Comparison of ENCODE assay signal across 10 mouse cellular contexts in genomic region chr16:94497911-94498310, GRCm38 (mm10). TPM values are rescaled to one million over a fixed set of nuclear protein-coding genes. Genes with fewer than 3 reads are reported as not detected.
DNase-seq lines count a peak whose midpoint lies in the region; ATAC-seq and TF ChIP-seq lines count a peak whose summit lies in the region.
"Had no signal": no experiment of that assay in that cellular context is flagged by ENCODE, and none has a peak within 500 bp of the region (broad histone marks: within the 10 kb centered on the region; RNA-seq: fewer than 3 reads in every experiment).

No protein-coding gene starts in this region.

- no peak overlapping the region for H3K4me2 ChIP-seq in heart, embryonic 14.5 days (ENCODE audit: low read length)
- H3K4me2 ChIP-seq: embryonic facial prominence, embryonic 13.5 days; neural tube, embryonic 13.5 days had no signal

- WGBS in spleen, adult 2 months = 49% methylated on average over 5 of the region's 5 CpGs
- WGBS in heart, embryonic 14.5 days = 57% methylated on average over 5 of the region's 5 CpGs

- H3K27me3 ChIP-seq in spleen, adult 2 months (ENCODE audit: control insufficient read depth, insufficient read depth, low read length) = no peaks in the 10 kb centered on the region
- no peaks in the 10 kb centered on the region for H3K27me3 ChIP-seq in heart, embryonic 14.5 days (ENCODE audit: control insufficient read depth, insufficient read depth, low read length)
- H3K27me3 ChIP-seq: embryonic facial prominence, embryonic 13.5 days; neural tube, embryonic 13.5 days had no signal

- peak; percentile 53; the same call in 1 of the 2 replicates for ATAC-seq in heart, embryonic 14.5 days (ENCODE audit: insufficient number of reproducible peaks, insufficient read depth, low FRiP score, low read depth)
- ATAC-seq in megakaryocyte progenitor cell, adult 5-6 weeks (replicated peaks; ENCODE audit: poor library complexity) = peak; percentile 74

- TF ChIP-seq CTCF in spleen, adult 2 months (IDR thresholded peaks at IDR 0.05; ENCODE audit: extremely low read depth, insufficient read depth, insufficient read length, insufficient replicate concordance) = no peak

- no peak overlapping the region for H3K9ac ChIP-seq in heart, embryonic 14.5 days (ENCODE audit: low read length)
- H3K9ac ChIP-seq: embryonic facial prominence, embryonic 13.5 days; neural tube, embryonic 13.5 days had no signal

- 0 out of 2 replicates have a peak overlapping the region, but pooled peaks have one; percentile 16 for H3K27ac ChIP-seq in spleen, adult 2 months (ENCODE audit: insufficient read depth, low read length)
- H3K27ac ChIP-seq in heart, embryonic 14.5 days (replicated peaks in 1 of 2; ENCODE audit: control insufficient read depth in 1 of 2, insufficient read depth in 1 of 2, low read depth in 2 of 2, low read length in 2 of 2) = 0 out of 4 replicates have a peak overlapping the region, but pooled peaks have one; percentile 31 to 37
- H3K27ac ChIP-seq: embryonic facial prominence, embryonic 13.5 days; neural tube, embryonic 13.5 days had no signal

- DNase-seq in spleen, adult 2 months (ENCODE audit: low read depth in 1 of 2, low spot score in 2 of 2) = no peak
- no peak for DNase-seq in spleen, adult 12 weeks (ENCODE audit: low spot score)
- DNase-seq in cerebellum, postnatal 10 days = peak; percentile 17 to 52
- peak; percentile 48 to 67 for DNase-seq in left cerebral cortex, adult 18-20 months (ENCODE audit: low spot score in 2 of 2)
- DNase-seq in embryo, embryonic 9.5 days (ENCODE audit: extremely low spot score) = no peak
- DNase-seq in MN1 (ENCODE audit: low spot score) = no peak

- H3K36me3 ChIP-seq in spleen, adult 2 months (ENCODE audit: control insufficient read depth, insufficient read depth, low read length) = peaks cover 29% of the 10 kb centered on the region
- peaks cover 71% of the 10 kb centered on the region for H3K36me3 ChIP-seq in heart, embryonic 14.5 days (ENCODE audit: control insufficient read depth, insufficient read depth, low read length)

- H3K9me3 ChIP-seq in heart, embryonic 14.5 days (ENCODE audit: control insufficient read depth, low read length) = no peaks in the 10 kb centered on the region
- H3K9me3 ChIP-seq: embryonic facial prominence, embryonic 13.5 days; neural tube, embryonic 13.5 days had no signal

- no peaks in the 10 kb centered on the region for H3K4me1 ChIP-seq in spleen, adult 2 months (ENCODE audit: control insufficient read depth, insufficient read depth, insufficient read length)
- H3K4me1 ChIP-seq in heart, embryonic 14.5 days (ENCODE audit: control insufficient read depth in 2 of 2, insufficient read depth in 2 of 2, low read length in 2 of 2) = peaks cover 3 to 6% of the 10 kb centered on the region in 2 experiments; a peak in 1 of 4 replicates
- H3K4me1 ChIP-seq: embryonic facial prominence, embryonic 13.5 days; neural tube, embryonic 13.5 days had no signal

- H3K4me3 ChIP-seq in spleen, adult 2 months (ENCODE audit: extremely low read depth, insufficient read depth, insufficient read length) = no peak overlapping the region
- no peak overlapping the region for H3K4me3 ChIP-seq in heart, embryonic 14.5 days (ENCODE audit: control insufficient read depth in 1 of 2, insufficient read depth in 1 of 2, low read depth in 1 of 2, low read length in 2 of 2)
- H3K4me3 ChIP-seq: embryonic facial prominence, embryonic 13.5 days; neural tube, embryonic 13.5 days had no signal

- TF ChIP-seq POLR2A in spleen, adult 2 months (IDR thresholded peaks at IDR 0.05; ENCODE audit: low read depth, low read length) = no peak

RNA-seq across cellular contexts. Expression of gene Vps26c, which starts 28.7 kb away (rescaled TPM):
- polyA plus RNA-seq in spleen, adult 2 months (2012; rRNA removed) = 21.4 and 22.3 TPM in 2 replicates
- 49.4 and 56.3 TPM in 2 replicates for polyA plus RNA-seq in heart, embryonic 14.5 days (2014; fragmentation: Nextera tagmentation; extraction: Ambion mirVana)
- total RNA-seq in left cerebral cortex, adult 18-20 months (2021) = 10 to 100 TPM; 32.9 to 35.5 TPM
- 21.8 and 26.4 TPM in 2 replicates for total RNA-seq in megakaryocyte progenitor cell, adult 5-6 weeks (2015)
- total RNA-seq in megakaryocyte progenitor cell, adult 5-6 weeks (2017) = 29.5 and 32.9 TPM in 2 replicates

Comparison
In these comparisons a context has a peak if more than half of its experiments do, and no peak if none do; other contexts are left out.
1. DNase-seq: peak in cerebellum, postnatal 10 days (2 of 2) and left cerebral cortex, adult 18-20 months (2 of 2); none in spleen, adult 2 months (0 of 2), spleen, adult 12 weeks (single experiment), embryo, embryonic 9.5 days (single experiment) and MN1 (single experiment).